Mouse (Mus musculus): ENCODE measurements at regions not wholly inside any gene's neighbourhood (a gene's known extent, or its start where the extent isn't known, plus 50 kb on each side); places are given as distances from the start of the nearest gene placed in this dataset.

DNA sequence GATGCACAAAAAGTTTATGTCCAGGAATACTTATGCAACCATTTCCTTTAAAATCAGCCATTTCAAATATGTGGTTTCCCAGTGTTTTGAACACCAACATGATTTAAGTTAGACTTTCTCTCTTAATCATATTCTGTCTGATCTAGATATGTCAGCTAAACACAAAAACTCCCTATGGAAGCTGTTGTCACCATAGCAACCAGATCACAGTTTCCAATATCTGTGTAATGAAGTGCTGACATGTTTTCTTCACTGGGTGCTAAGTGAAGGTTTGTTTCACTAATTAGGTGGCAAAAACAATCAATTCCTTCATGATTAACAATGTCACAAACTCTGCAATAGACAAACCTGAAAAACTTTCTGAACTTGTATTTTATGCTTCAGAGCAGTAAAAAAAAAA is 615.9 kb upstream of the Ccng1 start:
- Histone ChIP-seq H3K9me3 (ENCODE audit: control insufficient read depth, low read length) (no peaks in the 10 kb centered on the region), H3K9ac (replicated peaks; ENCODE audit: low read length) (no peak overlapping the region), H3K36me3 (ENCODE audit: control insufficient read depth, insufficient read depth, low read length) (no peaks in the 10 kb centered on the region), H3K4me2 (ENCODE audit: low read length) (no peak overlapping the region), H3K4me1 (ENCODE audit: control insufficient read depth, insufficient read depth, low read length) (no peaks in the 10 kb centered on the region), H3K4me3 (replicated peaks; ENCODE audit: low read depth, low read length) (no peak overlapping the region), H3K27ac (replicated peaks; ENCODE audit: low read depth, low read length) (no peak overlapping the region), H3K27me3 (ENCODE audit: control insufficient read depth, insufficient read depth, low read length) (no peaks in the 10 kb centered on the region)
- DNase-seq (peak; percentile 67), ATAC-seq (ENCODE audit: low FRiP score, low TSS enrichment) (no peak)

DNA sequence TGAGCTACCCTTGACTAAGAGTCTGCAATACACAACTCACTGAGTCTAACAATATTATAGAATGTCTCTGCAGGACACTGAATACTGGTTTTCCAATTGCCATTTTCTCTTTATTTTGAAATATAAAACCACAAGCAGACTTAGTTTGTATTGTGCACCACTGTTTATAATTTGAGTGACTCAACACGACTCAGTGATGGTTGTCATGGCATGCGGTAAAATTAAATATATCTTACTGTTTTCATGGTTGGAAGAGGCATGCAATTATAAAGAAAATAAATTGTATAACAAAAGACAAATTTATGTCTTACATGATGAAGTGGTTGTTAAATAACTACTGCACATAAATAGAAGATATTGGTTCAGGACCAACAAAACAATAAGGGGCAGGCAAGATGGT is 586.0 kb upstream of the Ccng1 start:
- Histone ChIP-seq H3K27me3 (ENCODE audit: control insufficient read depth, insufficient read depth, low read length) (no peaks in the 10 kb centered on the region), H3K9ac (replicated peaks; ENCODE audit: low read length) (no peak overlapping the region), H3K4me3 (replicated peaks; ENCODE audit: low read depth, low read length) (no peak overlapping the region), H3K4me2 (ENCODE audit: low read length) (no peak overlapping the region), H3K36me3 (ENCODE audit: control insufficient read depth, insufficient read depth, low read length) (no peaks in the 10 kb centered on the region), H3K4me1 (ENCODE audit: control insufficient read depth, insufficient read depth, low read length) (no peaks in the 10 kb centered on the region), H3K27ac (replicated peaks; ENCODE audit: low read depth, low read length) (no peak overlapping the region), H3K9me3 (ENCODE audit: control insufficient read depth, low read length) (no peaks in the 10 kb centered on the region)
- ATAC-seq (ENCODE audit: low FRiP score, low TSS enrichment), result no peak
- WGBS, result 86% methylated on average over 2 of the region's 2 CpGs
- DNase-seq, result no peak

DNA sequence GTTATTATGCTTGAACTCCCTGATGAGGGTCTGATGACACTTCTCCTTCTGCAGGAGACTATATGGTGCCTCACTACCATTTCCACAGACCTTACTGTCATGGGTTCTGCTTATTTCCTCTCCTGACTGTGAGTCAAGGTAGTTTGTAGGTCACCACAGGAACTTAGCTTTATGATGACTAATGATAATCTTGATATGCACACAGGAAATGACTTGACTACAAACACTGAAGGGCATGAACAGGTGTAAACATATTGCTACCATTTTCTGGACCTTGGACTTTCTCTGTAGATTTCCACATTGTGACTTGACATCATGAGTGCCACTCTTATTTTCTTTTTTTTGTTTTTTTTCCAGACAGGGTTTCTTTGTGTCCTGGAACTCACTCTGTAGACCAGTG is 585.3 kb upstream of the Ccng1 start:
- H3K27ac ChIP-seq (replicated peaks; ENCODE audit: low read depth, low read length), result no peak overlapping the region
- H3K27me3 ChIP-seq (ENCODE audit: control insufficient read depth, insufficient read depth, low read length), result no peaks in the 10 kb centered on the region
- H3K36me3 ChIP-seq (ENCODE audit: control insufficient read depth, insufficient read depth, low read length), result no peaks in the 10 kb centered on the region
- no peak overlapping the region for H3K9ac ChIP-seq (replicated peaks; ENCODE audit: low read length)
- H3K4me2 ChIP-seq (ENCODE audit: low read length), result no peak overlapping the region
- H3K4me3 ChIP-seq (replicated peaks; ENCODE audit: low read depth, low read length), result no peak overlapping the region
- ATAC-seq (ENCODE audit: low FRiP score, low TSS enrichment) (no peak), DNase-seq (no peak)
- no peaks in the 10 kb centered on the region for H3K9me3 ChIP-seq (ENCODE audit: control insufficient read depth, low read length)
- H3K4me1 ChIP-seq (ENCODE audit: control insufficient read depth, insufficient read depth, low read length), result 0 out of 2 replicates have a peak, but pooled peaks cover under 1% of the 10 kb centered on the region

DNA sequence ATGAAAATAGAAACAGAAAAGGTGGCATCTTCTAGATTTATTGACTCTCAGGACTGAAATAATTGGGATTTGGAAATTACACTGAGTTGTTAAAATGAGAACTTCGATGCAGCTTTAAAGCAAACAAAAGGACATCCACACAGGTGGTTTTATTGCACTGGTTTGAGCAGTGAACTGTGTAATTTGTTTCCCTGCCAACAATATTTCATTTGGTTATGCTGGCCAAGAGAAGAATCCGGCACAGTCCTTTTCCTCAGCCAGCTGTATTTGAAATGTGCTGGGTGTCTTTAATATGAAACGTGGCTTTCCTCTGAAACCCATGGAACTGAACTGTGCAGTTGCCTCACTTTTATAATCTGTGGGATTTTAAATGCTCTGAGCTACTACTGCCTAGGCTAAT is 582.0 kb upstream of the Ccng1 start:
- Histone ChIP-seq H3K9ac (replicated peaks; ENCODE audit: low read length) (no peak overlapping the region), H3K4me2 (ENCODE audit: low read length) (no peak overlapping the region), H3K4me3 (replicated peaks; ENCODE audit: low read depth, low read length) (no peak overlapping the region), H3K9me3 (ENCODE audit: control insufficient read depth, low read length) (no peaks in the 10 kb centered on the region), H3K27me3 (ENCODE audit: control insufficient read depth, insufficient read depth, low read length) (no peaks in the 10 kb centered on the region), H3K27ac (replicated peaks; ENCODE audit: low read depth, low read length) (no peak overlapping the region), H3K36me3 (ENCODE audit: control insufficient read depth, insufficient read depth, low read length) (no peaks in the 10 kb centered on the region), H3K4me1 (ENCODE audit: control insufficient read depth, insufficient read depth, low read length) (0 out of 2 replicates have a peak, but pooled peaks cover 2% of the 10 kb centered on the region)
- DNase-seq, result no peak
- ATAC-seq (ENCODE audit: low FRiP score, low TSS enrichment), result no peak
- 60% methylated on average over 3 of the region's 3 CpGs for WGBS

DNA sequence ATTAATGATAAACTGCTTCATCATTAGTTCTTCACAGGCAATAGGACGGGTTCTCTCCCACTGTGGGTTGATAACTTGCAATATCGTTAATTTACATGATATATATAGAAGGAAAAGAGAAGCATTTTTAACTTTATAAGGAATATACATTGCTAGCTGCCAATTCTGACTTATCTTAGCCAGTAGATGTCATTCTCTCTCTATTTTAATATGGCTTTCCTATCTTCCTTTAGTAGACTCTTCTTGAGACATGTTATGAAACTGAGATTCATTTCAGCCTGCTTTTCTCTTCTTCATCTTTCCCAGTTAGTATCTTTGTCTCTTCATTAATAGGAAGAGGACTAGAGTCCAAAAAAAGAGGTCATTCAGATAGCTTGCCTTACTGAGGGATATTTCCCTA is 578.6 kb upstream of the Ccng1 start:
- no peaks in the 10 kb centered on the region for H3K9me3 ChIP-seq (ENCODE audit: control insufficient read depth, low read length)
- no peak overlapping the region for H3K4me2 ChIP-seq (ENCODE audit: low read length)
- no peaks in the 10 kb centered on the region for H3K36me3 ChIP-seq (ENCODE audit: control insufficient read depth, insufficient read depth, low read length)
- 0 out of 2 replicates have a peak, but pooled peaks cover 2% of the 10 kb centered on the region for H3K4me1 ChIP-seq (ENCODE audit: control insufficient read depth, insufficient read depth, low read length)
- ATAC-seq (ENCODE audit: low FRiP score, low TSS enrichment) (no peak), DNase-seq (peak; percentile 39)
- no peaks in the 10 kb centered on the region for H3K27me3 ChIP-seq (ENCODE audit: control insufficient read depth, insufficient read depth, low read length)
- no peak overlapping the region for H3K9ac ChIP-seq (replicated peaks; ENCODE audit: low read length)
- WGBS, result 82% methylated on average over 2 of the region's 2 CpGs
- H3K4me3 ChIP-seq (replicated peaks; ENCODE audit: low read depth, low read length), result no peak overlapping the region
- no peak overlapping the region for H3K27ac ChIP-seq (replicated peaks; ENCODE audit: low read depth, low read length)
